Mouse (Mus musculus): ENCODE results near the gene Dpm2. TPM values are rescaled to one million over a fixed set of nuclear protein-coding genes. Genes with fewer than 3 reads are reported as not detected.

Gene Dpm2
- polyA plus RNA-seq (2015; fragmentation: Nextera tagmentation; extraction: Ambion mirVana) = 103 and 112 TPM in 2 replicates

DNA sequence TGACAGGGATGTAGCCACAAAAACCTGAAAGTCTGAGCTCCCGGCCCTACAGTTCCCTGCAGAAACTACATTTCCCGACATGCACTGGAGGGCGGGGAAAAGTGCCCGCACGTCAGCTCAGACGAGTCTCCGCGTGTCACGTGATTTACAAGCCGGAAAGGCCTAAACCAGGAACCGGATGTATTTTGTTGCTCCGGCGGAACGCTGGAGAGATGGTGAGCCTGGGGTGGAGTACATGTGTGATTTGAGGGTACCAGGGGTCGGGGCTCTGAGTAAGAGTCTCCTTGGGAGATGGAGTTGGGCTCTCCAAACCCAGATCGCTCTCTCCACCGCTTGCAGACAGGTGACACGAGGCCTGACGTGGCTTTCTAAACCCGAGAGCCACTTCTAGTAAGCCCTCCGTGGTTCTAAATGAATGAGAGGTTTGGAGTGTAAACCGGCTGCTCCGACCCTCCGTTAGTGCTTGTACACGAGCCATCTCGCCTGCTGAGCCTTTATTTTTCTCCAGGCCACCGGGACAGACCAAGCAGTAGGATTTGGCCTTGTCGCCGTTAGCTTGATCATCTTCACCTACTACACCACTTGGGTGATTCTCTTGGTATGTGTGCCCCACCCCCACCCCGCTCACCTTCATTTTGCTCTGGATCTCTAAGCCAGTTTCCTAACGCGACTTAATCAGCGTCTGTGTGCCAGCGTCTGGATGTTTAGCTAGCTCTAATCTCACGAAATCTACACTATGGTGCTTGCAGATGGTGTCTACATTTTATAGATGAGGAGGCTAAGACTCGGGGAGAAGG, at the start of gene Dpm2:
Gene Dpm2, plus strand, starts transcription at position 161 of the 797 bp plus-strand sequence.
- Histone ChIP-seq H3K9me3 (ENCODE audit: low read length) (no peaks in the 10 kb centered on the region), H3K9ac (replicated peaks; ENCODE audit: low read depth) (peak within 1 kb of the TSS; percentile 73), H3K4me1 (ENCODE audit: insufficient read depth, low read depth, low read length) (peaks cover 3% of the 10 kb centered on the region; the same call in 1 of the 2 replicates), H3K27me3 (replicated peaks; ENCODE audit: insufficient read depth, low read length) (0 out of 2 replicates have a peak, but pooled peaks cover 5% of the 10 kb centered on the region), H3K27ac (ENCODE audit: low read length) (peak within 1 kb of the TSS; percentile 73), H3K4me3 (ENCODE audit: low read depth, low read length) (peak within 1 kb of the TSS; percentile 68), H3K36me3 (ENCODE audit: insufficient read depth, low read length) (no peaks in the 10 kb centered on the region), H3K4me2 (replicated peaks; ENCODE audit: low read depth, low read length) (peak within 1 kb of the TSS; percentile 93)
- peak; percentile 86 for ATAC-seq
- DNase-seq (ENCODE audit: low spot score) = peak; percentile 98
- under 1% methylated on average over 36 of the region's 36 CpGs for WGBS
- TF ChIP-seq EP300 (IDR thresholded peaks at IDR 0.05) (peak; percentile 43; the same call in 1 of the 2 replicates), CTCF (IDR thresholded peaks at IDR 0.05) (no peak)

DNA sequence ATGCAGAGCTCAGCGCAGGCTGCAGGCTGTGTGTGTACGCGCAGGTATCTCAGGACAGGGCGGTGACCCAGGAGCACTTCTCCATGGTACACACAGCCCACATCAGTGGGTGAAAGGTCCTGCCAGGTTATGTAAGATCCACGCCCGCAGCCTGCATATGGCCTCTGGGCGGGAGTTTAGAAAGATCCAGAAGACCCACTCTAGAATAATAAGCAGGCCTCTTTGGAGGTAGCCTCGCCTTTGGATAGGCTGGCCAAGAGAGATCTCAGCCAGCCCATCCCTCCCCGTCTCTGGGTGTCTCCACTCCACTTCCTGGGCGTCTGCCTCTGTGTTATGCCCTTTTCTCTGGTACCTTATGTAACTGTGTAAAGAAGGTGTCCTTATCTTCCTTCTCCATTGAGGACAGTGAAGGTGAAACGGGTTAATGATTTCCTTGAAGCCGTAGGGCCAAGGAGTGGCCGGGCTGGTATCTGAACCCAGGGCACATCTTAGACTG, 46.1 kb upstream of the Dpm2 start:
- 60% methylated on average over 13 of the region's 13 CpGs for whole genome bisulfite sequencing
- DNase-seq (ENCODE audit: low spot score) (peak; percentile 72), ATAC-seq (peak; percentile 84)
- no peak overlapping the region for H3K27ac ChIP-seq (ENCODE audit: low read length)
- no peaks in the 10 kb centered on the region for H3K36me3 ChIP-seq (ENCODE audit: insufficient read depth, low read length)
- no peaks in the 10 kb centered on the region for H3K27me3 ChIP-seq (replicated peaks; ENCODE audit: insufficient read depth, low read length)
- H3K9ac ChIP-seq (replicated peaks; ENCODE audit: low read depth) = no peak overlapping the region
- H3K4me1 ChIP-seq (ENCODE audit: insufficient read depth, low read depth, low read length) = no peaks in the 10 kb centered on the region
- H3K4me2 ChIP-seq (replicated peaks; ENCODE audit: low read depth, low read length) = no peak overlapping the region
- no peak overlapping the region for H3K4me3 ChIP-seq (ENCODE audit: low read depth, low read length)
- TF ChIP-seq CTCF (IDR thresholded peaks at IDR 0.05) (no peak), EP300 (IDR thresholded peaks at IDR 0.05) (peak; percentile 27; the same call in 1 of the 2 replicates)
- no peaks in the 10 kb centered on the region for H3K9me3 ChIP-seq (ENCODE audit: low read length)

DNA sequence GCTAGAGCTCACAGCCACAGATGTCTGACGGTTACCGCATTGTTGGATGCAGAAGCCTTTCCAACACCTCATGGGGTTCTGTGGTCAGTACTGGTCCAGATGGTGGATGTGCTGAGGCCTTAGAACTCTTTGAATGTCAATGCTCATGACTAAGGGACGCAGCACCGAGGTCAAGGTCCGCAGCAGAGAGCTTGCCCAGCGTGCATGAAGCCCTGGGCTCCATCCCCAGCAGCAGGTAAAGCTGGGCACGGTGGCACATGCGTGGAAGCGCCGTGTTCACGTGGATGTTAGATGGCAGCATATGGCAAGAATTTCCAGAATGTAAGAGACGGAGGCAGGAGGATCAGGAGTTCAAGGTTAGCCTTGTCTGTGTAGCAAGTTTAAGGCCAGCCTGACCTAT, 44.8 kb upstream of the Dpm2 start:
- Histone ChIP-seq H3K9ac (replicated peaks; ENCODE audit: low read depth) (no peak overlapping the region), H3K4me1 (ENCODE audit: insufficient read depth, low read depth, low read length) (no peaks in the 10 kb centered on the region), H3K4me2 (replicated peaks; ENCODE audit: low read depth, low read length) (no peak overlapping the region), H3K36me3 (ENCODE audit: insufficient read depth, low read length) (no peaks in the 10 kb centered on the region), H3K27ac (ENCODE audit: low read length) (no peak overlapping the region), H3K9me3 (ENCODE audit: low read length) (no peaks in the 10 kb centered on the region), H3K27me3 (replicated peaks; ENCODE audit: insufficient read depth, low read length) (no peaks in the 10 kb centered on the region), H3K4me3 (ENCODE audit: low read depth, low read length) (no peak overlapping the region)
- ATAC-seq = no peak
- WGBS = 88% methylated on average over 12 of the region's 12 CpGs
- TF ChIP-seq CTCF (IDR thresholded peaks at IDR 0.05) = no peak
- no peak for TF ChIP-seq EP300 (IDR thresholded peaks at IDR 0.05)
- DNase-seq (ENCODE audit: low spot score) = no peak

DNA sequence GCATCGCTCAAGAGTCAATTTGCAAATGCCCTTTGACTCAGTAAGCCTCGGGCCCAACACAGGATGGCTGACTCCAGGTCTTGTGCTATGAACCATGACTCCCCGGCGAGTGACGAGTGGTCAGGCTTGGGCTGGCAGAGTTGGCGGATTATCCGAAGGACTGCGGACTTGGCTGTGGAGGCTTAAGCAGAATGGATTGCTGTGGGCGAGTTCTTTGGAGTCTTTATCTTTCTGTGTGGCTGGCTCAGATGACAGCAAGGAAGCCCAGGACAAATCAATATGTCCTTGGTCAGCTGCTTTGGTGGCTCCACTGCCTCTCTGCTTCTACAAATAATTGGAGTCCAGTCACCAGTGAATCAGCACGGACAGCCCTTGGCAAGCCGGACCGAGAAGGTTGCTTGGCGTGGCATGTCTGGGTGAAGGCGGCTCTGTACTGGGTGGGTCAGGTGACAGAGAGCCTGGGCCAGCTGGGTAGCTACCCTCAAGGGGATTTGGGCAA, 43.1 kb upstream of the Dpm2 start:
- no peaks in the 10 kb centered on the region for H3K36me3 ChIP-seq (ENCODE audit: insufficient read depth, low read length)
- WGBS = 83% methylated on average over 14 of the region's 14 CpGs
- H3K27ac ChIP-seq (ENCODE audit: low read length) = no peak overlapping the region
- no peaks in the 10 kb centered on the region for H3K27me3 ChIP-seq (replicated peaks; ENCODE audit: insufficient read depth, low read length)
- ATAC-seq (no peak), DNase-seq (ENCODE audit: low spot score) (no peak)
- no peak for TF ChIP-seq CTCF (IDR thresholded peaks at IDR 0.05)
- no peak for TF ChIP-seq EP300 (IDR thresholded peaks at IDR 0.05)
- H3K9me3 ChIP-seq (ENCODE audit: low read length) = no peaks in the 10 kb centered on the region
- no peak overlapping the region for H3K4me3 ChIP-seq (ENCODE audit: low read depth, low read length)
- H3K4me2 ChIP-seq (replicated peaks; ENCODE audit: low read depth, low read length) = no peak overlapping the region
- no peak overlapping the region for H3K9ac ChIP-seq (replicated peaks; ENCODE audit: low read depth)
- no peaks in the 10 kb centered on the region for H3K4me1 ChIP-seq (ENCODE audit: insufficient read depth, low read depth, low read length)

DNA sequence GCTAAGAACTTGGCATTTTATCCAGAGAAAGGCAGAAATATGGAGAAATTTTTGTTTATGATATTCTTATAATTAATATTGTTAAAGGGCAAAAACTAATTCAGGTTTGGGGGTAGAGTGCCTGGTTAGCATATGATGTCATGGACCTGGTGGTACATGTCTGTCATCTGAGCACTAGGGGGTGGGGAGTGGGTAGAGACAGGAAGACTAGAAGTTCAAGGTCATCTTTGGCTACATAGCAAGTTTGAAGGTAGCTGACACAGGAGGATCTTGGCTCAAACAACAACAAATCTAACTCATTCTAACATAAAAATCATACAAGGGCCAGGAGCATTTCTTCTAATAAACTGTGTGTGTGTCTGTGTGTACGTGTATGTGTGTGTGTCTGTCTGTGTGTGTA, 42.3 kb upstream of the Dpm2 start:
- Histone ChIP-seq H3K9ac (replicated peaks; ENCODE audit: low read depth) (no peak overlapping the region), H3K27ac (ENCODE audit: low read length) (no peak overlapping the region), H3K4me2 (replicated peaks; ENCODE audit: low read depth, low read length) (no peak overlapping the region), H3K4me3 (ENCODE audit: low read depth, low read length) (no peak overlapping the region), H3K4me1 (ENCODE audit: insufficient read depth, low read depth, low read length) (no peaks in the 10 kb centered on the region), H3K27me3 (replicated peaks; ENCODE audit: insufficient read depth, low read length) (no peaks in the 10 kb centered on the region), H3K9me3 (ENCODE audit: low read length) (no peaks in the 10 kb centered on the region), H3K36me3 (ENCODE audit: insufficient read depth, low read length) (no peaks in the 10 kb centered on the region)
- ATAC-seq (no peak), DNase-seq (ENCODE audit: low spot score) (no peak)
- 60% methylated on average over 1 of the region's 1 CpGs for WGBS
- TF ChIP-seq CTCF (IDR thresholded peaks at IDR 0.05) (no peak), EP300 (IDR thresholded peaks at IDR 0.05) (no peak)

DNA sequence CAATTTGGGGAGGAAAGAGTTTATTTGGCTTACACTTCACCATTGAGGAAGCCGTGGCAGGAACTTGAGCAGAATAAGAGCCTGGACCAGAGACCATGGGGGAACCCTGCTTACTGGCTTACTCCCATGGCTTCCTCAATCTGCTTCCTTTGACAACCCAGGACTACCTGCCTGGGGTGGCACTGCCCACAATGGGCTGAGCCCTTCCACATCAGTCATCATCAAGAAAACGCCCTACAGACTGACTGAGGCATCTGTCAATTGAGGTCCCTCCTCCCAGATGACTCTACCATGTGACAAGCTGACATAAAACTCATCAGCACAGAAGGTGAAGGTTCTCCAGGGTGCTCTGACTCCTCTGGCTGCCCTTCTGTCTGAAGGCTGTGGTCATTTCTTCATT, 40.2 kb upstream of the Dpm2 start:
- Histone ChIP-seq H3K27me3 (replicated peaks; ENCODE audit: insufficient read depth, low read length) (no peaks in the 10 kb centered on the region), H3K4me3 (ENCODE audit: low read depth, low read length) (no peak overlapping the region), H3K36me3 (ENCODE audit: insufficient read depth, low read length) (no peaks in the 10 kb centered on the region), H3K9ac (replicated peaks; ENCODE audit: low read depth) (no peak overlapping the region), H3K4me2 (replicated peaks; ENCODE audit: low read depth, low read length) (no peak overlapping the region), H3K4me1 (ENCODE audit: insufficient read depth, low read depth, low read length) (peaks cover 4% of the 10 kb centered on the region; the same call in 1 of the 2 replicates), H3K9me3 (ENCODE audit: low read length) (no peaks in the 10 kb centered on the region), H3K27ac (ENCODE audit: low read length) (no peak overlapping the region)
- no peak for ATAC-seq
- TF ChIP-seq CTCF (IDR thresholded peaks at IDR 0.05) (no peak), EP300 (IDR thresholded peaks at IDR 0.05) (no peak)
- WGBS = 80% methylated on average over 2 of the region's 2 CpGs
- DNase-seq (ENCODE audit: low spot score) = no peak

Measured in lung, postnatal 0 days (tissue).